Mouse (Mus musculus): ENCODE measurements around the gene Svop.
A peak's percentile ranks its signal among the peaks of the same experiment; 100 is the strongest.

Svop gene

DNA sequence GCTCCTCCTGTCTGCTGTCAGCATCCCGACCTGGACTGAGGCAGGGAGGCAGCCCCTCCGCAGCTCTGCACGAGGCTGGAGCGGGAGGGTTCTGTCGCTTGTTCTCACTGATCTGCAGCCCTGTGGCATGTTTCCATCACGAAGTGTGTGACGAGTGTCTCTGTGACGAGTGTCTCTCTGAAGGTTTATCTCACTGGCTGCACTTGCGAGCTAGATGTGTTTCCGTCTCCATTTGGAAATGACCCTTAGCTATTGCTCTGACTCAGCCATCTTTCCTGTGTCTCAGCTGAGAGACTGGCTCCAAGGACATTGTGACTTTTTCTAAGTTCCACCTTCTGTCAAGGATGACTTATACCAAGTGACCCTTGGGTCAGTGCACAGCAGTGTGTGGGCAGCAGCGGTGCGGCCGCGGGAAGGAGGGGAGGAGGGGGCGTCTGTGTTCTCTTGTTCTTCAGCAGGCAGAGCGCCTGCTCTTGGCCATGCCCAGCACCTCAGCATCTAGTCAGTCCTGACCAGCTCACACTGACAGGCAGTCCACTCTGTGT lies 15.1 kb upstream of the Svop start:
- DNase-seq (ENCODE audit: low spot score in 2 of 2): no peak

DNA sequence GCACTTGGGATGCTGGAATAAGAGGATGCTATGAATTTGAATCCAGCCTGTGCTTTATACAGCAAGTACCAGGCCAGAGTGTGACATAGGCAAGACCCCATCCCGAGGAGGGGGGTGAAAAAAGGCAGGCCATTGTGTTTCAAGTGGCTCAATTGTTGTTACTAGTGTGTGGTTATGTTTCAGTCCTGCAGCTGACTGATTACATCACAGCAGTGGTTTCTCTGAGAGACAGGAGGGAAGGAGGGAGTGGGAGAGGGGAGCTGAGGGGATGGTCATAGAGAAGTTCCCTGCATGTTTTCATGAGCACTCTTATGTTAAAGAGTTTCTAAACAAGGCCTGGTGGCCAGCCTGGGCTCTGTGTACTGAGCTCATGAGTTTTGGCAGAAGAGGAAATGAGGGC lies 11.4 kb upstream of the Svop start:
- no peak for DNase-seq (ENCODE audit: low spot score in 2 of 2)

DNA sequence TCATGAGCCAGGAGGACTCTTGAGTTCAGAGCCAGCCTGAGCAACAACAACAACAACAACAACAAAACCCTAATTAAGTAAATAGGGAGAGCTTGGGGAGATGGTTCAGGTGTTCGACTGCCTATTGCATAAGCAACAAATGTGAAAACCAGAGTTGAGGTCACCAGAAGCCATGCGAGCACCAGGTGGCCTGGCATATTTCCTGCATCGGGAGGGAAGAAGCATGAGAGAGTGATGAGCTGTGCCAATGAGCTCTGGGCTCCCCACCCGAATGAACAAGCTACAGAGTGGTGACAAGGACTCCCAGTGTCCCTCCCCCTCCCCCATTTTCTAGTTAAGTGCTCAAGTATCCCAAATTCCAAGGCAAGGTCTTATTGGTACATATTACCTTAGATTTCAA lies 10.5 kb upstream of the Svop start:
- DNase-seq (ENCODE audit: low spot score in 2 of 2): no peak

DNA sequence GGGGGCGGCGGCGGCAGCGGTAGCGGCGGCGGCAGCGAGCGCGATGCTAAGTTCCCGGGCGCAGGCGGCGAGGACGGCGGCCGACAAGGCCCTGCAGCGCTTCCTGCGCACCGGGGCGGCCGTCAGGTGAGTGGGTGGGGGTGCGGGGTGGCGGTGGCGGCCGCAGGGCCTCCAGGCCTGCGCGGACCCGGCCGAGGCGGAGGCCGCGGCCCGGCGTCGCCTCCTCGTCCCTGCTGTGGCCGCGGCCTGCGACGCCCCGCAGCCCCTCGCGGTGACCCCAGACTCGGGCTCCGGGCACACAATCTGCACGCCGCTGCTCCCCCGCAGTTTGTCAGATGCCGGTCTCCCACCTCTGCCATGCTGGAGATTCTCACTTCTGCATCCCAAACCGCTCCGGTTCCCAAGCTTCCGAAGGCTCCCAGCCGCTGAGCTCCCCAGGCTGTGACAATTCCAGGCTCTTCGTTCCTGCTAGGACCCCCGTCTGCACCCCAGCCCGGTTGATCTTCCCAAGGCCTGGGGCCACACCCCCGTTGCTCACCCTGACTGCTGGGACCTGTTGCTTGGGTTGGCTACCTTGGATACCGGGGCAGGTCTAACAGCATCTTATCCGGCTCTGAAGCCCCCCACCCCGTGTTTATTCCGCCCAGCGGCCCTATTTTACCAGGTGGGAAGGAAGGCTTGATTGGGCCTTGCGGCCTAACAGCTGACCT lies 9.2 kb upstream of the Svop start:
- no peak for DNase-seq (ENCODE audit: low spot score in 2 of 2)

DNA sequence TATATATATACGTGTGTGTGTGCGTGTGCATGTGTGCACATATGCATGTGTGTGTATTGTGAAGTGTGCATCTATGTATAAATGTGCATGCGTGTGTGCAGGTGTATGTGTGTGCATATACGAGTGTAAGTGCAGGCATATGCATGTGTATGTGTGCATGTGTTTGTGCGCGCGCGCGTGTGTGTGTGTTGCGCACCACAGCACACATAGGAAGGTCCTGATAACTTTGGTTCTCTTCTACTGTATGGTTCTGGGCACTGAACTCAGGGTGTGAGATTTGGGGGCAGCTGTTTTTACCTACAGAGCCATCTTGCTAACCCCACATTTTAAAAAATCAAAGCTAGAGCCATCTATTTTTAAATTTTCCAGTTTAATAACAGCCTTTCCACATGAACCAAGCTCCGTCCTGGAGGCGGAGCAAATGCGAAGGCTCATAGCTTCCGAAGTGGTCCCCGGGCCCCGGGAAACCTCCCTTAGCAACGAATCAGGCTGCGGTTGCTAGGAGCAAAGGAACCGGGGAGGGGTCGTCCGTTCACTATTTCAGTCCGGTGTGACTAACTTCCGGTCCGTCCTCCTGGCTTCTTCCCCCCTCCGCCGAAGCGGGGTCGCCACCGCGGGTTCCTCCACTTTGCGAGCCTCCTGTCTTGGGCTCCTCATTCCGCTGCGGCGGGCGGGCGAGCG lies 8.5 kb upstream of the Svop start:
- peak; percentile 96 to 97 for DNase-seq (ENCODE audit: low spot score in 2 of 2)

DNA sequence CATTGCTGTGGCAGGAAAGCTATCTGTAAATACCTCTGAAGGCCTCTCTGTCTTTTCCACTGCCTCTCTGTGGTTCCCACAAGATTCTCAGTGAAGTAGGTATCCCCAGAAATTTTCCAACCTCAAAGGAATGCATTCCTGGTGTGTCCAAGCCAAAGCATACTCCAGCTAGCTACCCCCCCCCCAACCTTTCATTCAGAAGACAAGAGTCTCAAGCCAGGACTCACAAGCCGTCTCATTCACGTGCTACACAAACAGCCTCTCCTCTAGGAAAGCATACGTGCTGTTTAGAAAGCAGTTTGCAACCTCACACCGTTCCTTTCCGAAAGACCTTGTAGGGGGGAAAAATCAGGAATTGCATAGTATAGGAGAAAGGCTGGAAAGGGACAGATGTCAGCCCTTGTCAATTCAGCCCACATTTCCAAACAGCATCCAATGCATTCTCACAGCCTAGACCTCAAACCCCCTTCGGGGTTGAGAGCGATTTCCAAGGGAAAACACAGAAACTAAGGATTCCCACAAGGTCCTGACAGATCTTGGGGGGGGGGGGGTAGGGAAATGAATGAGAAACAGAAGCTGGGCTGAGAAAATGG lies 853 bp downstream of the Svop start:
- no peak for DNase-seq (ENCODE audit: low spot score in 2 of 2)

DNA sequence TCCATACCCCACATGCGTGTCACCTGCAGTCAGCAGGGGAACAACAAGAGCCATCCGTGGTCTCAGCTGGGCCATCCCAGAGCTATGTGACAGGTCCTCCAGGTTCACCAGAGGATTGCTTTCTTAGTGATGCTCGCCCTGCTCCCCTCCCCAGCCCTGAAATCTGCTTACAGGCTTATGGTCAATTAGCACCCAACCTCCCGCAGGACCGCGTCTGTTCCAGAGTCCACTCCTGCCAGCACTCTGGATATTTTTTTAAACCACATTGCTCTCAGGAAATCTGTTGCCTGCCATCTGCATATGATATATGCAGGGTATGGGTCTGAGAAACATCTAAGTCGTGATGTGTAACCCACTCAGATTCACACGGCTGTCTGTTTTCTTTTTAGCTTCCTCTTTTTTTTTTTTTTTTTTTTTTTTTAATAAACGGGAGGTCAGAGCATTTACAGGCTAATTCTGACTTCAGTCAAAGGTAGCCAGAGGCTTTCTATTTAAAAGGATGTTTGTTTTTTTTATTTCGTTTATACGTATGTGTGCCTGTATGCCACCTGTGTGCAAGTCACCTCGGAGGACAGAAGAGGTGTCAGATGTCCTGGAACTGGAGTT lies 3.4 kb downstream of the Svop start:
- peak; percentile 28 to 62 for DNase-seq (ENCODE audit: low spot score in 2 of 2)

DNA sequence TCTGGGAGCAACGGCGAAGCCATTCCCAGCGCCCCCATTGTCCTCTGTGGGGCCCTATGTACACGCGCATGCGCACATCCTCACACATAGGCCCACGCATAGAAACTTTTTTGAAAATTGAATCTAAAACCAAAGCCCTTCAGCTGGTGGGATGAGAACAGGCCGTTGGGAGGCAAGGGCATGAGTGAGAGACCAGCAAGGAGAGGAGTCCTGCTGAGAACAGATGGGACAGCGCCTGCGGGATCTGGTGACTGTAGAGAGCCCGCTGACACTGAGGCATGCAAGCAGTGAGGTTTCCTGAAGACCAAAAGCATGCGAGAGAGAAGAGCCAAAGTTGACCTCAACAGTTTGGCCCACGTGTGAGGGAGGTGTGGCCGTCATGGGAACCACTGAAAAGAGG lies 5.9 kb downstream of the Svop start:
- no peak for DNase-seq (ENCODE audit: low spot score in 2 of 2)

DNA sequence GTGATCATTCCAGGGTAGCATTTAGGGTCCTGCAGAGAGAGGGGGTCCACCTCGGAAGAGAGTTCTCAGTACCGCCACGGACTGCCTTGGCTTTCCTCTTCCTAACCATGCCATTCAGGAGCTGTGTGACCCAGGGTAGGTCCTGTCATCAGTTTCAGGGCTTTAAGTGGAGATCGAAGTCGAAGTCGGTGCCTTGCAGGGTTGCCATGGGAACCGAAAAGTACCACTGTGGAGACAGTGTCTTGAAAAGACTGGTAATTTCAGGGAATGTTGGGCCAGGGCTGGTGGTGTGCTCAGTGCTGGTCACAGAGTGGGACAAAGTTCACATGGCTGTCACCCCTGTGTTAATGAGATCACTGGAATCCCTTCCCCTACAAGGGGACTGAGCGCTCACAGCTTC lies 14.4 kb downstream of the Svop start:
- DNase-seq (ENCODE audit: low spot score in 2 of 2): no peak

DNA sequence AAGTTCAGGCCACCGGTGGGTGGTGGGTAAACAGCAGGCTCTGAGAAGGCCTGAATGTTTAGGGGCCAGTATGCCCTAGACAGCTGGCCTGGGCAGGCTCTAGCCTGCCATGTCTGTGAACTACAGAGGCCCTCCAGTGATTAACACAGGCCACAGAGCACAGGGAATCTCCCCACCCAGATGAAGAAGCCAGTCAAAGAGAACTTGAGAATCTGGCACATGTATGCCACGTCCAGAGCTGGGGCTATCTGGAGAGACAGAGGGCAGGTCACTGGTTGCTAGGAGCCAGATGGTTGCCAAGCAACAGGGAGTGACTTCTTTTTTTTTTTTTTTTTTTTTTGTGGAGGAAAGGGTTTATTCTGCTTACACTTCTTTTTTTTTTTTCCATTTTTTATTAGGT lies 19.1 kb downstream of the Svop start:
- no peak for DNase-seq (ENCODE audit: low spot score in 2 of 2)

DNA sequence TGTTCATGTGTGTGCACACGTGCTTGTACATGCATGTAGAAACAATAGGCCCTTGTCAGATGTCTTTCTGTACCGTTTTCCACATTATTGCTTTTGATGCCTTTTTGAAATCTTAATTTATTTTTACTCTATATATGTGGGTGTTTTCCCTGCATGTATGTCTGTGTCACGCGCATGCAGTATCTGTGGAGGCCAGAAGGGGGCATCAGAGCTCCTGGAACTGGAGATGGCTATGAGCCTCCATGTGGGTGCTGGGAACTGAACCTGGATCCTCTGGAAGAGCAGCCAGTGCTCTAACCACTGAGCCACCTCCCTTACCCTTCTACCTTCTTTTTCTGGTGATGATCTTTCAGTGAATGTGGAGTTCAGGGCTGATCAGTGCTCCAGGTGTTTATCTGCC lies 20.5 kb downstream of the Svop start:
- DNase-seq (ENCODE audit: low spot score in 2 of 2): no peak

DNA sequence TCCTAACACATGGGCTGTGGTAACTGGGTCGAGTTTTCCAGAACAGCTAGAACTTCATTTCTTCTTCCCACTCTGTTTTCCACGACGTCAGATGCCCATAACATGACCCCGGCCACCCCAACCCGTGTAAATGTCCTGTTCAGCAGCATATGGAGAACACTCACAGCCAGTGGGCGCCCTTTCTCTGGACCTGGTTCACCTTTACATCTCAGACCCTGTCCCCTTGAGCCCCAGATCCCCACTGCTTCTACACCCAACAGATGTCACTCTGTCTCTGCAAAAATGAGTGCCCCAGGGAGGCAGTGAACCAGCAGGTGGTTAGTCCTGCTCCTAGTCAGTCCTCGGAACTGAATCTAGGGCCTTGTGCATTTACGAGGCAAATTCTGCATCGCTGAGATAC lies 23.4 kb downstream of the Svop start:
- DNase-seq (ENCODE audit: low spot score in 2 of 2): no peak

DNA sequence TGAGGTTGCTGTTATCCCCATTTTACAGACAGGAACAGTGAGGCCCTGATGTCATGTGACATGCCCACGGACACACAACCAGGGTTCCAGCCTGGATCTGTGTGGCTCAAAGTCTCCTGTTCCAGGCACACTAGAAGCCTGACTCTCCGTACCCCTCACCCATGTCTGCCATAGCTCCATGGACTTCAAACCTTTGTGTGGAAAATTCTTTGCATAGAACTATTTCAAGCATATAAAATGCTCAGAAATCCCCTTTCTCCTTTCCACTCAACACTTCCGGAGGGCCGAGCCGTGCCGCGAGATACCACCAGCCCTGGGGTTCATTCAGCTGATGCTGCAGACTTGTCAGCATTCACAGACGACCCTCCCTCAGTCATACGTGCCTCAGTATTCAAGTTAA lies 23.8 kb downstream of the Svop start:
- DNase-seq (ENCODE audit: low spot score in 2 of 2): no peak

DNA sequence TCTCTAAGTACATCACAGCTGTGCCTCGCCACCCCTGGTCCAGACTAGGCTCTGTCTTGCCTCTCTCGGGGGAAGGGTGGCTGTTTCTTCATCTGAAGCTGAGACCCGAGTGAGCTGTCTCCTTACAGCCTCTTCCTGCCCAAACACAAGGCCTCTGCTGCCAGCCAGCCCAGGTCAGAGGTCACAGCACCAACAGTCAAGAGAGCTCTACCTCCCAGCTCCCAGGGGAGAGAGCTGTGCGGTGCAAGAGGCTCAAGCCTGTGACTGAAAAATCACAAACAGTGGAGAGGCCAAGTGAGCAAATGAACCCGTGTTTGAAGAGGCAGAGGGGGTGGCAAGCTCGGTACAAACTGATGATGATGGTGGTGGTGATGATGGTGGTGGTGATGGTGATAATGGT lies 24.8 kb downstream of the Svop start:
- DNase-seq (ENCODE audit: low spot score in 2 of 2): no peak

DNA sequence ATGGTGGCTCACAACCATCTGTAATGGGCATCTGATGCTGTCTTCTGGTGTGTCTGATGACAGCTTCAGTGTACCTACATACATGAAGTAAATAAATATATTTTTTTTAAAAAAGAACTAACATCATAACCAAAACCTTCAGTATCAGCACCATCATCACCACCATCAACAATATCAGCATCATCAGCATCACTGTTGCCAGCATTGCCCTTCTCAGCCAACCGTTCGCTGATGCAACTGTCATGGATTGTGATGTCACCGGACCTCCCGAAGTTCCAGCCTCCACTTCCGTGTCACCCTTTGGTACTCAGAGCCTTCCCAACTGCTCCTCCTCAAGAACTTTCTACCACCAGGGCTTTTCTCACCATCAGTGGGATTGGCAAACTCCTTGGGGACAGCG lies 26.2 kb downstream of the Svop start, which contains the start of gene Usp30:
Gene Usp30 (plus strand): TSS at position 301 of the 400 bp plus-strand sequence.
- no peak for DNase-seq (ENCODE audit: low spot score in 2 of 2)

DNA sequence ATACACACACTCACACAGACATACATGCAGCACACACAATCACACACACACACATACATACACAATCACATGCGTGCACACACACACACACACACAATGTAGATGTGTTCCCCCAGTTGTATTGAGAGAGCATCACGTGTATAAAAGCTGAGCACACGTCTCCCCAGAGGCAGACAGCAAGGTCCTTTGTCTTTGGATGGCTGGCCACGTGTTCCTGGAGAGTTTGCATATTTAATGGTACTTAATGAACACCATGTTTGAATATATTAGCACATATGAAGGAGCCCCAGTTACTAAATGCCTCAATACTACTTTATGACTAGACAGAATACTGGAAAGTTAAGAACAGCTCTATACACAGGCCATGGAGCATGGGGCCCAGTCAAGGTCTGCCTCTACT lies 27.4 kb downstream of the Svop start:
- no peak for DNase-seq (ENCODE audit: low spot score in 2 of 2)

DNA sequence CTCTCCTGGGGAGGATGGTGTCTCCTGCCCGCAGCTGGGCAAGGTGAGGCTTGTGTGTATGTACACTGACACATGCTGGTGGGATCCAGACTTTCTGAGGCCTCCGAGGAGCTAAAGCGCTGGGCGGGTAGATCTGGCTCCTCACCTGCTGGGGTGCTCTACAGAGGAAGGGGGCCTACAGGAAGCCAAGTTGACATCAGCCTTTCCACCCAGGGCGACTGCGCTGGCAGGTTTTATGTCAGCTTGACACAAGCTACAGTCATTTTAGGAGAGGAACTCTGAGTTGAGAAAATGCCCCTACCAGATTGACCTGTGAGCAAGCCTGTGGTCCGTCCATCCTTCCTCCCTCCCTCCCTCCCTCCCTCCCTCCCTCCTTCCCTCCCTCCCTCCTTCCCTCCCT lies 29.7 kb downstream of the Svop start:
- no peak for DNase-seq (ENCODE audit: low spot score in 2 of 2)

DNA sequence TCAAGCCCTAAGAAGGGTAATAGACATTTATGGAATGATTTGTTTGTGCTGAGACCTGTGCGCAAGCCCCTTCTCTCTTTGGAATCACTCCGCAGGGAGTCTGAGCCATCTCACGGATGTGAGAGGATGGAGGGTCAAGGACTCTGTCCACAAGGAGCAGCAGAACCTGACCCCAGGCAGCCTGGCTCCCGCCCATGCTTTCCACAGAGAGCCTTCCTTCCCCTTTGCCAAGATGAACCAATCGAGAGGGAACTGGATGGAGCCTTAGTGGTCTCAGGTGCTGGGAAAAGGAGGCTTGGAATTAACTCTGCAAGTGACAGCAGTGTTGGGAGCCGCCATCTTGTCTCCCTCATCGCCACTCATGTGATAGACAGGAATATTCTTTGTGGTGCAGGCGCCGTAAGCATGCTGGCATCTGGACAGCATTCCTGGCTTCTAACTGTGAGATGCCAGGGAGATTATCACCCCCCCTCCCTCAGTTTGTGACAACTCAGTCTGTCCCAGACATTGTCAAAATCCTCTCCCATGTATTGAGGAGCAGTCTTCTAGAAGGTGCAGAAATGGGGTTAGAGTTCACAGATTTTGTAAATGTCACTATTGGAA lies 34.1 kb downstream of the Svop start:
- DNase-seq (ENCODE audit: low spot score in 2 of 2): no peak

DNA sequence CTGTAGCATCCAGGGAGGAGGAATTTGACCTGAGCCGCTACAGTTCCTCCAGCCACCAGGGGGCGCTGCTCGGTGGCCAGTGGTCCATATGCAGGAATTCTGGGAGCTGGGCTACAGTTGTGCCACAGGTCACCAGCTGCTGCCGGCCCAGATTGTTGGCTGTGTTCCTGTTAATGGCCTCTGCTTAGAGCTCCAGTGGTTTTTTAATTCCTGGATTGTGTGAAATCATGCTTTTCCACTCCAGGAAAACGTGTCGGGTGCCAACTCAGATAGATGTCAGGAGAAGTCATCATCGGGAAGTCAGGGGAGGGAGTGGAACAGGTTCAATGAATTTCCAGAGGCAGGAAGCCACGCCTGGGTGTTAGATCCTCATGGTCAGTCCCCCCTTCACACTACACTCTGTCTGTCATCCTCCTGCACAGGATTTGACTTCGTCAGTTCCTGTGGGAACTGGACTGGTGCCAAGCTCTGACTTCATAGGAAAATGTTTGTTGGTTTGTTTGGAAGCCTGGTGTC lies 39.1 kb downstream of the Svop start:
- DNase-seq (ENCODE audit: low spot score in 2 of 2): peak; percentile 37 to 41

DNA sequence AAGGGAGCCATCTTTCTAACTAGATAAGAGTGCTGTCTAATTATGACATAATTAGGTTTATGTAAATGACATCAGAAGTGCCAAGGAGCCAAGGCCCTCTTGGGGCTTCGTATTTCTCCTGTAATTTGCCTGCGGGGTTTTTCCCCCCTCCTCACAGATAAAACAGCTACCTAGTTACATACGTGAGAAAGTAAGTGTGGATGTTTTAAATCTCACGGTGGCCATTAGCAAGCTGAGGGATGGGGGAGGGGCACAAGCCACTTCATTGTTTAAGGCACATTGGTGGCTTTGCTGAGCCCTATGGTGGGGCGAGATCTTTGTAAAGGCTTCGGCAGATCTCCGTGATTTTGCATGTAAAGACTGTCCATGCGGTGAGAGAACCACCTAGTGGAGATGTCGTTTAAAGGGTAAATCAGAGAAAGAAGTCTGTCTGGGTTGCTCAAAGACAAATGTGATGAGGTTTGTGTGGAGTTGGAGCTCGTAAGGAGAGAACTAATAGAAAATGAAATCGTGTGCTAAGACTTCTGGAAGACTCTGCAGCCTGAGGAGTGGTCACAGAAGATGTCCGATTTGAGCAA lies 42.5 kb downstream of the Svop start:
- no peak for DNase-seq (ENCODE audit: low spot score in 2 of 2)

DNA sequence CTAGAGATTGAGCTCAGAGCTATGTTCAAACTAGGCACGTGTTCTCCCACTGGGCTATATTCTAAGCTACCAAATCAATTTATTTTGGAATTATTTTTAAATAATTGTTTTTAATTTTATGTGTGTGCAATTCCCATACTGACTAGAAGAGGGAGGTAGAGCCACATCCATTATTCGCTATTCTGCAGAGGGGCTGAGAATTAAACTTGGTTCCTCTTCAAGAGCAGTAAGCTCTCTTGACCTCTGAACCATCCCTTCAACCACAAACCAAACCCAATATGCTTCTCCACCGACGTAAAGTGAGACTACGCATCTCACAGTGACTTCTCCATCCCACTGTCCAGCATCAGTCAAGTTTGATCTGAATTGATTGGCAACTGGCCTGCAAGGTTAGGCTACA lies 44.2 kb downstream of the Svop start:
- no peak for DNase-seq (ENCODE audit: low spot score in 2 of 2)

DNA sequence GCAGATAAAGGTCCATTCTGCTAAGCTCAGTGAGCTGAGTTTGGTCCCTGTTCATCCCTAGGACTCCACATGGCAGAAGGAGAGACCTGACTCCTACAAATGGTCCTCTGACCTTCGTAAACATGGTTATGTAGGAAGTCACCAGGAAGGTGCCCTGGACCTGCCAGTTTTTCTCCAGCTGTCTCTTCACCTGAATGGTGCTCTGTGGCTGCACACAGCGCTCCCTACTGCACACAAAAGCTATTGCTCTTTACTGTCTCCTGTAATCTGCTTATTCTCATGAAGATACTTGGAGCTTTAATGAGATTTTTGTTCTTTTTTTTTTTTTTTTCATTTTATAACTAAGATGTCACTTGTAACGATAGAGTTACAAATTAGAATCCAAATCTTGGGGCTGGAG lies 44.8 kb downstream of the Svop start:
- no peak for DNase-seq (ENCODE audit: low spot score in 2 of 2)
